Mouse (Mus musculus): ENCODE data around the gene Chchd10. TPM values are rescaled to one million over a fixed set of nuclear protein-coding genes. Genes with fewer than 3 reads are reported as not detected.

Chchd10 gene
- polyA plus RNA-seq, 1 experiment from 2014 or later: 5.8 TPM

Other genes starting within 250 kb of the Chchd10 start
- 31.2 and 31.9 TPM in 2 replicates for gene Cabin1, start 168.8 kb upstream of the Chchd10 start, polyA plus RNA-seq (2016; fragmentation: Nextera tagmentation; extraction: Ambion mirVana)
- 91.4 and 92.5 TPM in 2 replicates for gene Ddt, start 159.7 kb upstream of the Chchd10 start, polyA plus RNA-seq (2016; fragmentation: Nextera tagmentation; extraction: Ambion mirVana)
- not detected in 2 replicates for gene Gm20441, start 152.2 kb upstream of the Chchd10 start, polyA plus RNA-seq (2016; fragmentation: Nextera tagmentation; extraction: Ambion mirVana)
- gene Gstt3, start 151.7 kb upstream of the Chchd10 start, polyA plus RNA-seq (2016; fragmentation: Nextera tagmentation; extraction: Ambion mirVana): 2.7 and 4.2 TPM in 2 replicates
- 1.7 and 3.8 TPM in 2 replicates for gene Gstt1, start 134.5 kb upstream of the Chchd10 start, polyA plus RNA-seq (2016; fragmentation: Nextera tagmentation; extraction: Ambion mirVana)
- not detected in 2 replicates for gene Gstt4, start 110.6 kb upstream of the Chchd10 start, polyA plus RNA-seq (2016; fragmentation: Nextera tagmentation; extraction: Ambion mirVana)
- 4.9 and 6.5 TPM in 2 replicates for gene Gstt2, start 95.7 kb upstream of the Chchd10 start, polyA plus RNA-seq (2016; fragmentation: Nextera tagmentation; extraction: Ambion mirVana)
- 3,225 and 4,131 TPM in 2 replicates for gene Mif, start 72.9 kb upstream of the Chchd10 start, polyA plus RNA-seq (2016; fragmentation: Nextera tagmentation; extraction: Ambion mirVana)
- 3.1 and 3.8 TPM in 2 replicates for gene Derl3, start 39.7 kb upstream of the Chchd10 start, polyA plus RNA-seq (2016; fragmentation: Nextera tagmentation; extraction: Ambion mirVana)
- 285 and 294 TPM in 2 replicates for gene Smarcb1, start 11.5 kb upstream of the Chchd10 start, polyA plus RNA-seq (2016; fragmentation: Nextera tagmentation; extraction: Ambion mirVana)
- gene Mmp11, start 3.4 kb downstream of the Chchd10 start, polyA plus RNA-seq (2016; fragmentation: Nextera tagmentation; extraction: Ambion mirVana): 39.6 and 68.1 TPM in 2 replicates
- 0.20 and 0.49 TPM in 2 replicates for gene Gm867, start 7.5 kb downstream of the Chchd10 start, polyA plus RNA-seq (2016; fragmentation: Nextera tagmentation; extraction: Ambion mirVana)
- 0.34 and 0.65 TPM in 2 replicates for gene Vpreb3, start 9.9 kb downstream of the Chchd10 start, polyA plus RNA-seq (2016; fragmentation: Nextera tagmentation; extraction: Ambion mirVana)
- gene Gm5134, start 21.4 kb downstream of the Chchd10 start, polyA plus RNA-seq (2016; fragmentation: Nextera tagmentation; extraction: Ambion mirVana): 0.06 TPM in 1 of 2 replicates, not detected in the other
- gene Zfp280b, start 99.5 kb downstream of the Chchd10 start, polyA plus RNA-seq (2016; fragmentation: Nextera tagmentation; extraction: Ambion mirVana): 42.7 and 43.7 TPM in 2 replicates
- 0.04 TPM in 1 of 2 replicates, not detected in the other for gene Slc5a4b, start 177.8 kb downstream of the Chchd10 start, polyA plus RNA-seq (2016; fragmentation: Nextera tagmentation; extraction: Ambion mirVana)
- not detected in 2 replicates for gene Slc5a4a, start 214.3 kb downstream of the Chchd10 start, polyA plus RNA-seq (2016; fragmentation: Nextera tagmentation; extraction: Ambion mirVana)